11 mouse cellular contexts compared by ENCODE assay signal in the genomic region with DNA sequence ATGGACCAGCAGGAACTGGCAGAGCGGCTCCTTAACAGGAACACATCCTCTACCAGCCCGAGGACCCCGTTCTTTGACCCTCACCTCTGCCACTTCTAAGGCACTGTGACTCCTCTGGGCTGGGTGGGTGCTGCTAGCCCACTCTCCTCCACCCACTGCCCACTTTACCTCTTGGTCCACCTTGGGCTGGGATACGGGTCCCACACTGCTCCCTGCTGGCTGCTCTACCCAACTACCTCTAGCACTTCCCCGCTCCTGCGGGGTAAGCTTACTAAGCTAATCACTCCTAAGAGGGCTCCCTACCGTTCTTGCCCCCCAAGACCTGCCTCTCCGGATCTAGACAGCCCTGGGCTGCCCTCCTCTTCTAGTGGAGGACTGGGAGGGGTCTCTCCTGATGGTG. TPM values are rescaled to one million over a fixed set of nuclear protein-coding genes. Genes with fewer than 3 reads are reported as not detected.
DNase-seq lines count a peak whose midpoint lies in the region; ATAC-seq lines count a peak whose summit lies in the region.
"Had no signal": no experiment of that assay in that cellular context is flagged by ENCODE, and none has a peak within 500 bp of the region (broad histone marks: within the 10 kb centered on the region; RNA-seq: fewer than 3 reads in every experiment).

No protein-coding gene starts in this region.

- DNase-seq in embryo, embryonic 10.5 days (ENCODE audit: low spot score): peak; percentile 42
- no peak for DNase-seq in embryo, embryonic 9.5 days (ENCODE audit: extremely low spot score)
- DNase-seq in limb, embryonic 11.5 days (ENCODE audit: low spot score): no peak
- no peak for DNase-seq in limb, embryonic 10.5 days (ENCODE audit: low spot score)
- peak; percentile 37 for DNase-seq in NIH3T3 (ENCODE audit: low read depth)
- DNase-seq in heart, postnatal 4 days: peak; percentile 63
- no peak for DNase-seq in urinary bladder, postnatal 10 days (ENCODE audit: low spot score)
- DNase-seq in right cerebral cortex, postnatal 25 days: no peak
- DNase-seq: gastrocnemius, postnatal 25 days had no signal

- H3K9ac ChIP-seq in limb, embryonic 11.5 days (ENCODE audit: low read length): 0 out of 2 replicates have a peak overlapping the region, but pooled peaks have one; percentile 2

- no peak overlapping the region for H3K27ac ChIP-seq in limb, embryonic 11.5 days (replicated peaks; ENCODE audit: low read depth, low read length)
- H3K27ac ChIP-seq in limb, embryonic 10.5 days: no peak overlapping the region

- peaks cover 30% of the 10 kb centered on the region for H3K36me3 ChIP-seq in limb, embryonic 11.5 days (ENCODE audit: control insufficient read depth, insufficient read depth, low read length)
- H3K36me3 ChIP-seq in limb, embryonic 10.5 days: peaks cover 77% of the 10 kb centered on the region

- peaks cover 21% of the 10 kb centered on the region for H3K4me1 ChIP-seq in limb, embryonic 11.5 days (ENCODE audit: control insufficient read depth, insufficient read depth, low read length)
- peaks cover 38% of the 10 kb centered on the region for H3K4me1 ChIP-seq in limb, embryonic 10.5 days

- 75% methylated on average over 8 of the region's 8 CpGs for WGBS in limb, embryonic 11.5 days
- 82% methylated on average over 8 of the region's 8 CpGs for WGBS in limb, embryonic 10.5 days

- H3K4me3 ChIP-seq in limb, embryonic 11.5 days (ENCODE audit: low read depth, low read length): no peak overlapping the region
- H3K4me3 ChIP-seq in limb, embryonic 10.5 days: no peak overlapping the region
- H3K4me3 ChIP-seq: myocyte had no signal

- H3K9me3 ChIP-seq in limb, embryonic 11.5 days (ENCODE audit: control insufficient read depth, low read length): no peaks in the 10 kb centered on the region
- H3K9me3 ChIP-seq in limb, embryonic 10.5 days (replicated peaks): no peaks in the 10 kb centered on the region

- no peak overlapping the region for H3K4me2 ChIP-seq in limb, embryonic 11.5 days (ENCODE audit: low read depth, severe bottlenecking)

- no peak for ATAC-seq in limb, embryonic 11.5 days (ENCODE audit: insufficient number of reproducible peaks, low FRiP score, low TSS enrichment, low read depth)

- no peaks in the 10 kb centered on the region for H3K27me3 ChIP-seq in limb, embryonic 11.5 days (ENCODE audit: control insufficient read depth, insufficient read depth, low read length)
- no peaks in the 10 kb centered on the region for H3K27me3 ChIP-seq in limb, embryonic 10.5 days (ENCODE audit: low read depth, poor library complexity, severe bottlenecking)

RNA-seq across cellular contexts. Expression of gene Tmem253, which starts 9.2 kb away (rescaled TPM):
- 0.60 and 1.3 TPM in 2 replicates for polyA plus RNA-seq in limb, embryonic 11.5 days (2014; fragmentation: Nextera tagmentation; extraction: Ambion mirVana)
- 0.41 and 0.66 TPM in 2 replicates for polyA plus RNA-seq in limb, embryonic 10.5 days (2016; fragmentation: Nextera tagmentation; extraction: Ambion mirVana)
- total RNA-seq in heart, postnatal 4 days (2021): 1 to 10 TPM; 1.4 to 1.8 TPM

RNA-seq across cellular contexts. Expression of gene Zfp219, which starts 14.3 kb away (rescaled TPM):
- 51.6 and 52.0 TPM in 2 replicates for polyA plus RNA-seq in limb, embryonic 11.5 days (2014; fragmentation: Nextera tagmentation; extraction: Ambion mirVana)
- polyA plus RNA-seq in limb, embryonic 10.5 days (2016; fragmentation: Nextera tagmentation; extraction: Ambion mirVana): 45.6 and 51.1 TPM in 2 replicates
- 10 to 100 TPM; 37.5 to 42.0 TPM for total RNA-seq in heart, postnatal 4 days (2021)

RNA-seq across cellular contexts. Expression of gene Arhgef40, which starts 21.7 kb away (rescaled TPM):
- 154 and 158 TPM in 2 replicates for polyA plus RNA-seq in limb, embryonic 11.5 days (2014; fragmentation: Nextera tagmentation; extraction: Ambion mirVana)
- 190 and 236 TPM in 2 replicates for polyA plus RNA-seq in limb, embryonic 10.5 days (2016; fragmentation: Nextera tagmentation; extraction: Ambion mirVana)
- total RNA-seq in heart, postnatal 4 days (2021): 10 to 100 TPM; 64.6 to 65.6 TPM

RNA-seq across cellular contexts. Expression of gene Olfr221, which starts 36.0 kb away (rescaled TPM):
- polyA plus RNA-seq in limb, embryonic 11.5 days (2014; fragmentation: Nextera tagmentation; extraction: Ambion mirVana): not detected in 2 replicates
- polyA plus RNA-seq in limb, embryonic 10.5 days (2016; fragmentation: Nextera tagmentation; extraction: Ambion mirVana): not detected in 2 replicates
- not detected for total RNA-seq in heart, postnatal 4 days (2021)
- total RNA-seq: gastrocnemius, postnatal 25 days had no signal
- polyA plus RNA-seq: myocyte; stomach, embryonic 14.5 days had no signal

Comparison
In these comparisons a context has a peak if more than half of its experiments do, and no peak if none do; other contexts are left out.
1. DNase-seq: peak in embryo, embryonic 10.5 days (single experiment), NIH3T3 (single experiment) and heart, postnatal 4 days (single experiment); none in embryo, embryonic 9.5 days (single experiment), limb, embryonic 11.5 days (single experiment), limb, embryonic 10.5 days (single experiment), urinary bladder, postnatal 10 days (single experiment) and right cerebral cortex, postnatal 25 days (single experiment).